Mouse (Mus musculus): ENCODE data around the gene Ski.
"Not testable (repeated sequence)": the region's sequence is repeated elsewhere in the genome, so short reads cannot be mapped to it uniquely, and the experiment has no call there.

Gene Ski

DNA sequence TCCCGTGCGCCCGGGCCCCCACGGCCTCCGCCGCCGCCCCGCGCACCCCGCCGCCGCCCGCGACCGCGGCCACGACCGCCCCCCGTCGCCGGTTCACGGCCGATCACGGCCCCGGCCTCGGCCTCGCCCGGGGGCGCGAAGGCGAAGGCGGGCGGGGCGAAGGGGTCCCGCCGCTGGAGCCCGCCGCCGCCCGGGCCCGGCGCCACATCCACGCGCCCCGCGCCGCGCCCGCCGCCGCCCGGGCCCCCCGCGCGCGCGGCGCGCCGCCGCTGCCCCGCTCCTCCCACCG, at the start of gene Ski:
Gene Ski, minus strand, starts transcription at position 41 of the 289 bp plus-strand sequence.
- no peak for DNase-seq (ENCODE audit: low spot score in 2 of 2)

DNA sequence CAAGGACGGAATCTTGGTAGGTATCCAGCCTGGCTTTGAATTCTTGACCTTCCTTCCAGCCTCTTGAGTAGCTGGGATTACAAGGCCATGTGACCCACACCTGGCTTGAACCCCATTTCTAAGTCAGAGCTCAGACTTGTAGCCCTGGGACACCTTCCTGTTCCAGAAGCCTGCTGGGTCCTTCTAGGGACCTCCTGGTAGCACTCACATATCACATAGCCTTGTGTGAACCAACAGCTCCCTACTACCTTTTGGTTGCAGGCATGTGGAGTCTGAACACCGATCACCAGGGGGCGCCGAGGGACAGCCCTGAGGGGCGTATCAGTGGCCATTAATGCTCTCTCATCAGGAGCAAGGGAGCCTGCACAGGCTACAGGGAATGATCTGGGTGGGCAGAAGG, 46.0 kb upstream of the Ski start:
- DNase-seq (ENCODE audit: low spot score in 2 of 2), result peak; percentile 66 to 82

DNA sequence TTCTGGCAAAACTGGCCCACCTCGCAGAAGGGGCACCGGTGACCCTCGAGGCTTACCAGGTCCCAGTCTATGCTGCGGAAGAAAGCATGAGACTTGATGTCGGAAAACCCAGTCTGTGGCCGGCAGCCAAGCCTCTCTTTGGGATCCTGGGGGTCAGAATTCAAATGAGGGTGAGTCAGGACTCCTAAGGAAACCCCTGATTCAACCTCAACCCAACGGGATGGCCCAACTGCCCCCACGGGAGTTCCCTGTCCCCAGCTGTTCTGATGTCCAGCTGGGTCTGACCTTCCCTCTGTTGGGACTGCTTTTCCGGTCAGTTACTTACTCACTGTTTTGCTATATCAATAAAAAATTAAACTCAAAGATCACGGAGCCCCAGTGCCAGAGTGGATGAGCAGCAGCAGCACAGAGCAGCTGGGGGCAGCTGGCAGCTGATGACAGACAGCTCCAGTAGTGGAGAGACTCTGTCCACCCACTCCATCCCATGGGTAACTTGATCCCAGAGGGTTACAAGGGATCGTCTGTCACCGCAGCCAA, 45.3 kb upstream of the Ski start:
- DNase-seq (ENCODE audit: low spot score in 2 of 2), result no peak

DNA sequence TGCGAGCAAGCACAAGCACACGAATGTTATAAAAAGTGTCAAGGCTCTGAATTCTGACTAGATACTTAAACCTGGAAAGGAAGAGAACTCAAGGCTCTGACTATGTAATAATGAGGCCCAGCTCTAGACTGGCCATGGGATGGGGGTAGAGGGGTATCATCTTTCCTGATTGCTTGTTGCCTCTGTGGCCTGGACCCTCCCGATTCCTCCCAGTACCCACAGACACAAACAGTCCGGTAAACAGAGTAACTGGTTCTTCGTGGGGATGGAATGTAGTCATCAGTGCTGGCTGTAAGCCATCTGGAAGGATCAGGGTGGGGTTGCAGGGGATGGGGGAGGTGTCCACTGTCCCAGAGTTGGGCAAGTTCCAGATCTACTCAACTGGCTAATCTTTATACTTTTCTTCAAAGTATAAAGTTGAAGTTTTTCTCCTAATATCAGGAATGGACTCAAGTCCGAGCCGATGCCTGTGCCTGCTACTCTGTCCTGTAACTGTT, 44.7 kb upstream of the Ski start:
- no peak for DNase-seq (ENCODE audit: low spot score in 2 of 2)

DNA sequence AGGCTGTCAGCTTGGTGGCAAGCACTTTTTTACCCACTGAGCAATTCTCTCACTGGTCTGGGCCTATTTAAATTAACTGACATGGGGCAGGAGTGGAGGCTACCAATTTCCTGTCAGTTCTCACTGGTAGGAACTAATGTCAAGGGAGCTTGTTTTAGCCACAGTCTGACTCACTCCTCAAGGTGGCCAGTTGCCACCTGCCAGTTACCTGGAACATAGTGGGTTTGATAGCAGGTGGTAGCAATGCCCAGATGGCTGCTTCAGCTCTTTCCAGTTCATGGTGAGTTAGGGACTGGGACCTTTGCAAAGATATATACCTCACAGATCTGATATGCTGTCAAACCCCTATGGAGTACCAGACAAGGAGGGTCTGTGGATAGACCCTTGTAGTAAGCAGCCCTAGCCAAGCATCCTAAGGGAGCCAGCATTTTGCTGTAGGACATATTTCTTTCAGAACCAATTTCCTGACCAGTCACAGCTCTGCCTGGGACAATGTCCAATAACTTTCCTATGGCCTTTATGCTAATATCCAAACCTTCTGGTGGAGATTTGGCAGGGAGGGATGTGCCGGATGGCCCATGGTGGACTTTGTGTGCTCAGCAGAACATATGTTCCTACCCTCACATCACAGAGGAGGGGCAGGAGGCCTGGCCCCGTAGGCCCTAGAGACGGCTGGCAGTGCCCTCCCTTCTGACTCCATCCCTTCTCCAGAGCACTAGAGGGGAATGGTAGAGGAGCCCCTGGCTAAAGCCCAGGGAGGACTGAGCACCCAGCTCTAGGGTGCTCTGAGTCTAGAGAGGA, 42.3 kb upstream of the Ski start:
- DNase-seq (ENCODE audit: low spot score in 2 of 2), result no peak

DNA sequence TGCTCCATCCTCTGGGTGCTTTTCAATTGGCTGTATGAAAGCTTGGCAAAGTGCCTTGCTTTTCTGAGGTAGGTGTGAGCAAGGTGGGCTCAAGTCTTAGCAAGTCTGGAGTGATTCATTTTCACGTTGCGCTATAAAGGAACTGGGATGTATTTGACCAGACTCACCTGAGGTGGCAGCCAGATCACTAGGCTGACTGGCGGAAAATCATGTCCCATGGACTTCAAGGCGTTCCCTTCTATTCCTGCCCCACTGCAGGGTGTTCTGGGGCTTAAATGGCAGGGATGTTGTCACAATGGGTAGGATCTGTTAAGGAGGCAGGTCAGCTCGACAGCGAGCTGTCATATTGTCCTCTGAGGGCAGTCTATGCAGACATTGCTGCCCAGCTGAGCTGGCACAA, 29.9 kb upstream of the Ski start:
- no peak for DNase-seq (ENCODE audit: low spot score in 2 of 2)

DNA sequence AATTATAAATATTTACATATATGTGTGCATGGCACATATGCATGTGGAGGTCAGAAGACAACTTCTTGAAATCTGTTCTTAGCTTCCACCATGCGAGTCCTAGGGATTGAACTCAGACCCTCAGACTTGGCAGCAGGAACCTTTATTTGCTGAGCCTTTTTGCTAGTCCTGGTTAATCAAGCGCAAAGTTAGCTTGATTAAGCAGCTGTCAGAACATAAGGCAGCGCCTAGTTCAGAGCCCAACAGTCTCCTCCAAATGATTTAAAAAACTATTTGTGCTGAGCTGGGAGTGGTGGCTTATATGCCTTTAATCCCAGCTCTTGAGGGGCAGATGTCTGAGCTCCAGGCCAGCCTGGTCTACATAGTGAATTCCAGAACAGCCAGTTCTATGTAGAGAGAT, 28.8 kb upstream of the Ski start:
- no peak for DNase-seq (ENCODE audit: low spot score in 2 of 2)

DNA sequence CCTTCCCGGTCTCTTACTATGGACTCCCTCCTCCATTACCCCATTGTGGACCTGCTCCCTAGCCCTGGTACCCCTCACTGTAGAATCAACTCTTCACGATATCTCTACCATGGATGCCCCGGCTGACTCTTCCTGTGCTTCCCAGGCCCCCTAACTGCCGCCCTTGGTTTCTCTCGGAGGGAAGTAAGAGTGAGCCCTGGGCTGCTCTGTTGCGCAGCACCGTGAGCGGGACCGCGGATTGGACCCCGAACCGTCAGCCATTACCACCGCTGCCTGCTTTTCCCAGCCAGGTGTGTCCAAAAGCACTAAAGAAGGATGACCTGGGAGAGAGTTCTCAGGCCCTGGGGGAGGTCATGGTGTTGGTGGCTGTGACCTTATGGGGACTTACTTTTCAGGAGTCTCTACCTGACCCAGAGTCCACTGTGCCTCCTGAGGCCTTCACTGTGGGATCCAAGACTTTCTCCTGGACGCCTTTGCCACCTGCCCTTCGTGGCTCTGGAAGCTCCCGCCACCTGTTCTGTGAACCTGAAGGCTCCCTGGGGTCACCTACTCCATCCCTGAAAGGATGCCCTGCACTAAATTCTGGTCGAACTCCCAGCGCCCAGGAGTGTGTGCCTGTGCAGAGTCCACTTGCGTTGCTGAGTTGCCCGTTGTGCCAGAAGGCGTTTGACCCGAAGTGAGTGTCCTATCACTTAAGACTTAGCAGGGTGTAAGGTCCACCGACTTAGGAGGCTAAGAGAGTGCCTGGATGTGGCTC, 28.1 kb upstream of the Ski start:
- no peak for DNase-seq (ENCODE audit: low spot score in 2 of 2)

DNA sequence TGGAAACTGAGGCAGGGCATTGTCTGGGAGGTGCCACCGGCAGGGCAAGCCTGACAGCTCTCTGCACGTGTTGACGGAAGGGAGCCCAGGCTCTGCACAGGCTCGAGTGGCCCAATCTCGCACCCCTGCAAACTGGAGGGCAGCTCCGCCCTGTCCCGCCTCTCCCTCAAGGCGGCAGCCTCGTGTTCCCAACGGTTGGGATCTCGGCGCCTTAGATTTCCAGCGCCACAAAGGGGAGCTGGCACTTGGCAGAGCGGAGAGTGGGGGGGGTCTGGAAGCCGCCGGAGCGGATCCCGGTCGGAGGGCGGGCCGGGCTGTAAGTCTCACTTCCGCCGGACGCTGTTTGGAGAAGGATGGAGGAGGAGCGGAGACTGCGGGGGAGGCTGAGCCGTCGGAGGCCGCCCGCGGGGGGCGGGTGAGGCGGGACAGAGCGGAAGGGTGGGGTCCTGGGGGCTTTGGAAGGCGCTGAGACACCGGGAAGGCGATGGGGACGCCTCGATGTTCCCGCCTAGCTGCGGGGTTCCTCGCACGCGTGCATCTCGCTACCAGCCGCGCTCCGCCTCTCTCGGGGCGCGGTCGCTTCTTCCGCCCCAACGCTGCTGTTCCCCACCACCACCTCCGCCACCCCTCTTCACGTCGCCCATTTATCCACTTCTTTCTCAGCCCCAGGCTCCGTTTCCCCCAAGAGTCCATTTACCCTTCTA, 27.4 kb upstream of the Ski start, which contains the start of gene Faap20:
Gene Faap20, plus strand, starts transcription at position 155 of the 704 bp plus-strand sequence.
- DNase-seq (ENCODE audit: low spot score in 2 of 2), result peak; percentile 89 to 92

DNA sequence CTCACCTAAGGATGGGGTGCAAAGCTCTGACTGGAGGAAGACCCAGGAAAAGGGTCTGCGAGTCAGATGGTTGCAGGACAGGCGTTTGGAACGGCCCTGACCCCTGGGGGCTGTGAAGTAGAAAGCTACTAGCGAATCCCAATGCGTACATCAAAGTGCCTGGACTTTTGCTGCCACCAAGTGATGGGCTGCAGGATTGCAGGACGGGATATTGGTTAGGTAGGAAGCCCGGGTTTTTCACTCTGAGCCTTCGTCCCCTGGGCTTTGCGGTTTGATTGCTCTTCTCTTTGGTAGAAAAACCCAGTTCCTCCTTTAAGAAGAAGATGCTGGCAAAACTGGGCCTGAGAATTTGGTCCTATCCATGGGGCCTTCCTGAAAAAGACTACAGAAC, 26.9 kb upstream of the Ski start:
- peak; percentile 87 to 93 for DNase-seq (ENCODE audit: low spot score in 2 of 2)

DNA sequence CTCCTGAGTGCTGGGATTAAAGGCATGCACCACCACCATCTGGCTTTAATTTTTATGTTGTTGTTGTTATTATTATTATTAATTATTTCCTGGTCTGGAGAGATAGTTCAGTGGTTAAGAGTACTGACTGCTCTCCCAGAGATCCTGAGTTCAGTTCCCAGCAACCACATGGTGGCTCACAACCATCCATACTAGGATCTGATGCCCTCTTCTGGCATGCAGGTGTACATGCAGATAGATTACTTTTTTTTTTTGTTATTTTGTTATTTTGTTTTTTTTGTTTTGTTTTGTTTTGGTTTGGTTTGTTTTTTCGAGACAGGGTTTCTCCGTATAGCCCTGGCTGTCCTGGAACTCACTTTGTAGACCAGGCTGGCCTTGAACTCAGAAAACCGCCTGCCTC, 25.7 kb upstream of the Ski start:
- DNase-seq (ENCODE audit: low spot score in 2 of 2), result not testable (repeated sequence)

DNA sequence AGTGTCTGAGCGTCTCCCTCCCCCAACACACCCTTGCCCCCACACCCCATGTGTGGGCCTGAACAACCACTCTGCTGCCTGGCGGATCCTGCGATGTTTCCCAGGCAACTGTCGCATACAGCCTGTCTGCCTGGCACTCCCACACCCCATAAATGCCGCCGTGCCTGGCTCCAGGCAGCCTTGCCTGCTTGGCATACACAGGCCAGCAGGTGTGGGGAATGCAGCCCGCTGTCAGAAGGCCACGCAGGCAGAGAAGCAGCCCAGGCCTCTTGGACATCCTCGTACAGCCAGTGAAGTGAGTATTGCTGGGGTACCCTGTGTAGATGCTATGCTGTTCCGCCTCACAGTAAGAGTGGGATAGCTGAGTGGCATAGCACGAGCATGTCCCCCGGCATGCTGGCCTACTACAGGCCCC, 24.3 kb upstream of the Ski start:
- peak in 1 of 2 experiments; percentile 35 for DNase-seq (ENCODE audit: low spot score in 2 of 2)

DNA sequence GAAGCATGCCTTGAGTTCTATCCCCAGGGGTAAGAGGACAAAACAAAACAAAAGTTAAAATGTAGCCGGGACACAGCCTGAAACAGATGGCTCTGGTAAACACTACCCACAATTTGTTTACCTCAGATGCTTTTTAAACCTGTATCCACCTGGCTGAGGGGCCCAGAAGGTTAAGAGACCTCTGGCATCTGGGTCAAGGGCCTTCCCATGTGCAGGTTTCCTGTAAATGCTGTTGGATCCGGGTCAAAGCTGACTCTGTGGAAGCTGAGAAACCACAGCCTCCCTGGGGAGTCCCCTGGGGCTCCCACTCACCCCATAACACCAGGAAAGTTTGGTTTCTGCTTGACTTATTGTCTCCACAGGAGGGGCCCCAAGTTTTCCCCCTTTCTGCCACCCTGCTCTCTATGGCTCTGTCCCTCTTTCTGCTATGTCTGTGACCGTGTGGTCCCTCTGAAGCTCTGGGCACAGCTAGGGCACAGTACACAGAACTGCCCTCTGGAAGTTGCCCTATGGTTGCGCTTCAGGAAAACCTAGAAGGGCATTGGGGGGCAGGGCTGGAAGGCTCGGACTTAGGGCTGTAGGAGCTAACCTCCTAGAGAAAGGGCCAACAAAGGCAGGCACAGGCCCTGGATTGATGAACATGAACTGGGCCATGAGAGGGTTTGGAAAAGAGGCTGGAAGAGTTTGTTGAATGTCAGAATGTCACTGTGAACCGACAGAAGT, 23.5 kb upstream of the Ski start:
- DNase-seq (ENCODE audit: low spot score in 2 of 2), result no peak

DNA sequence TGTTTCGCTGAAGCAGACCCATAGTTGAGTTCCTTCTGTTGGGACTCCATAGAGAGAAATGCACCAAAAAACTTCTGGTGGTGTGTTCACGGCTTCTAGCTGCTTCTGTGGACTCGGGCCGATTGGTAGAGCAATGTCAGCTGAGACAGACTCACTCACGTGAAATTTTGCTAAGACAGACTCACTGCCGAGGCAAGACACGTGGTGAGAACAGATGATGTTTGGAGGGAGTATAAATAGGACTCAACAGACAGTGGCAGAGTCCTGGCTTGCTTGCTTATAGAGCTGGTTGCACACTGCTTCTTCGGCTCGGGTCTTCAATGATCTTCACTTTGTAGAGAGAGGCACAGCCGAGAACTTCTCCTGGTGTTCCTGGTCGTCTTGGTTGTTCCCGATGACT, 20.8 kb upstream of the Ski start:
- no peak for DNase-seq (ENCODE audit: low spot score in 2 of 2)

DNA sequence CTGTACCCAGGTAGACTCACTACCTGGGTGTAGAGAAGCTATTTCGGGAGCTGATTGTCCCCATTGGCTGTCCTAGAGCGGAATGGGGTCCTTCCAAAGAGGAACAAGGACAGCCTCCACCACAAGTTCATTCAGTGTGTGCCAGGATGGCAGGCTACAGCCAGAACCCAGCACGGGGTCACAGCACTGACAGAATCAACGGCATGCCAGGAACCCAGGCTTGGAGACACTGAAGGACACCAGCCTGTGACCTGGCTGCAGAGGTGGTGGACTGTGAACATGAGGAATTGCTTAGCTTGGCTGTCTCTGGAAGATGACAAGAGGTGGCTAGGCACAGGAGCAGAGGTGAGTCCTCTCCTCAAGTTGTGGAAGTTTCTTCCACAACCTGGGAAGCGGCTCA, 19.9 kb upstream of the Ski start:
- DNase-seq (ENCODE audit: low spot score in 2 of 2), result no peak

DNA sequence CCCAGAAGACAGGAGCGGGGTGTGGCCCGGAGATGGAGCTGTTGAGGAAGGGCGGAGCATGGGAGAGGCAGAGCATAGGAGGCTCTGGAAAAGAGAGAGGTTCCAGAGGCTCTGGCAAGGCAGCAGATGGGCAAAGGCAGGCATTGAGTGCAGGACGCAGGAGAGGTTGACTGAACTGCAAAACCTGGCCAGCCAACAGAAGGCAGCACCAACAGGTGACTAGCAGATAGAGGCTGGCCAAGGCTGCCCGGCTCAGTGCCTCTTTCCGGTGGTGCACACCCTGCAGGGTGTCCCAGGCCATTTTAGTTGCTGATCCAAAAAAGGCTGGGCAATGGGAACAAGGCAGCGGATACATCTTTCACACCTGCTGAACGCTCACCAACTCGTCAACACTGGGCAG, 19.4 kb upstream of the Ski start:
- DNase-seq (ENCODE audit: low spot score in 2 of 2), result no peak

DNA sequence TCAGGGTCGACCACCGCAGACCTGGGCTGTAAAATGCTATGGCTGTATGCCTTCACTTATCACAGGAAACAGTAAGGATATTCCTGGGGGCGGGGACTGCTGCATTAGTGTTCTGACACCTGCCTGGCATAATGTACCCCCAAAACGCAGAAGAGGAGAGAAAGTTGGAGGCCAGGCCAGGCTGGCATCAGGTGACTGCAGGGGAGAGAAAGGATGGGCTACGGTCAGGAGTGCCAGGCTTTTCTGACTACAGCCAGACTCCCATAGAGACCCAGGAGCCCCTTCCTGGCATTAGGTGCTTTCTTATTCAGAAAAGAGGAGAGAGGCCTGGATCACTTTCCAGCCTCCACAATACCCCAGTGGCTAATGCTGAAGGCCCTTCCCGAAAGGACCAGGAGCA, 17.1 kb upstream of the Ski start:
- DNase-seq (ENCODE audit: low spot score in 2 of 2), result no peak

DNA sequence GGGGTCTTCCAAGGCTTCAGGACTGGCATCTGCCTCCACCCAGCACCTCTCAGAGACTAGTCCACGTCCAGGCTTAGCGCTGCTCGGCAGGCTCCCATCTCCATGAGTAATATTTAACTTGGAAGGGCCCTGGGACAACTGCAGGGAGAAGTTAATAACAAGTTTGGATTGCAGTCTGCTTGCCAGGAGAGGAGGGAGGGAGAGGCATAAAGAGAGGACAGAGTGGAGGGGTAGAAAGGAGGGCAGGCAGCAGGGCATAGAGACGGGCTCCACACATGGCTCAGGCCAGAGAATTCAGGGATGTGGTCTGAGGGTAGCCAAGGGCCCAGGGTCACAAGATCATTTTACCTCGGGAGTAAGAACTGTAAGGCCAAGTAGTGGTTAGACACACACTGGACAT, 15.9 kb upstream of the Ski start:
- DNase-seq (ENCODE audit: low spot score in 2 of 2), result no peak

DNA sequence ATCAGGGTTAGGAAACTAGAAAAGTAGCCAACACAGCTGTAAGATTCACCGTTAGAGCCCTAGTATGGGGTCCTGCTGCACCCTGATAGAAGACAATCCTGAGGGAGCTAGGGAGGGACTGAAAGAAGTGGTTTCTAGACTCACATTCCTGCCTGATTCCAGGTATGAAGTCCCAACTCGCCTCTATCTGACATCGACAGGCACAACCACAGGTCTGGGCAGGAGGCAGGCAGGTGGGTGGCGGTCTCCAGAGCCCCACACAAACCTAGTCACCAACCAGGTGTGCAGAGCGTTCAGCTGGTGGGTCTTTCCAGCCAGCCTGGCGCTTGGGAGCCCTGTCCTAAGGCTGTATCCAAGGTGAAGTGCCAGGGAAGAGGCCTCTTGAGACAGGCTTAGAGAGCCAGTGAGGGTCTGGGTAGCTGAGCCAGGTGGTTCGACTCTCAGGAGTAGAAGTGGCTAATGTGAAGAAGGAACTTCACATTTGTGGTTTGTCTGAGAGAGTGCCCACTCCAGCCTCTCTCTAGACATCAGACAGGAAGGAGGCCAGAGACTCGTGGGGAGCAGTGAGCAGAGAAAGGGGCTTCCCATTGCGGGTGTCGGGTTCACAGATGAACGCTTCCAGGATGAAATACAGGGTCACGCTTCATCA, 14.5 kb upstream of the Ski start:
- no peak for DNase-seq (ENCODE audit: low spot score in 2 of 2)

DNA sequence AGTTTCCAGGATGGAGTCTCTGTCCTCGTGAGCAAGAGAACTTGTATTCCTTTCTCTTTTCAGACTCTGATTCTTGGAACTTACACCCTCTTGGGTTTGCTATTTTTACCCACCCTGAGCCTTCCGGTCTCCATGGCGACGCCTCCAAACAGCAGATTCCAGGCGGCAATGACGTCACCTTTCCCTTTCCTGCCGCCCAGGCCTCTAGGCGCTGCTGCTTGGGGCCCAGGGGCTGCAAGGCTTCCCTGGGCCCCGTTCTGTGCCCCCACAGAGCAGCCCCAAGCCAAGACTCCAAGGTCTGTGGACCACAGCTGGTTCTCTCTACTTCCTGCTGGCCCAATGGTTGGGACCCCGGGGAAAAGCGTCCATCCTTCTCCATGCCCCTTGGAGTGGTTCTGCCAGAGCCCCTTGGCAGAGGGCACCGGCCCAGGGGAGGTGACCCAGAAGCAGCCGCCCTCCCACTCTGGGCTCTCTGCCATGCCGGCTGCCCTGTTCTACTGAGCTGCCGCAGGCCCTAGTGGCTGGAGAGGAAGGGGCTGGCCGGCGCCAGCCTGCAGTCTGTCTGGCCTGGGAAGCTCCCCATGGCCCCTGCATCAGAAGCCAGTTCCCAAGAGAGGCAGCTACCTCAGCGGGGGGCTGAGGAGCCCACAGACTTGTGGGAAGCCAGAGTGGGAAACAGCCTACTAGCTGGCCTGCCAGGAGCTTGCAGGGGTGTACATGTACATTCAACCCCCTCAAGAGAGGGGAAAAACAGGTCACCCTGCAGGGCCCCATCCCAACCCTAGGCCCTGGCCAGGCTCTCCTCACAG, 13.1 kb upstream of the Ski start:
- DNase-seq (ENCODE audit: low spot score in 2 of 2), result peak; percentile 86 to 93

Data from urinary bladder, postnatal 4 days (tissue).